Mouse (Mus musculus) ovary, adult 2 months (tissue): ENCODE results near the gene Mup1. TPM values are rescaled to one million over a fixed set of nuclear protein-coding genes. Genes with fewer than 3 reads are reported as not detected.

ENCODE experiments used
- polyA plus RNA-seq: library from polyadenylated mRNA; depleted of rRNA; stranded (reverse); fragments of >200 nt; gene quantifications from 2 replicates; pipeline ENCODE4 v1.2.3, GENCODE M21; 2012; rRNA removed

Mup1 gene
- not detected in 2 replicates for polyA plus RNA-seq

GRCm38 (mm10) chr4:60501860-60502259, at the start of gene Mup1:
Gene Mup1, minus strand, starts transcription at chr4:60501960.

Other genes starting within 250 kb of the Mup1 start
- gene Mup9, start 80.0 kb downstream of the Mup1 start, polyA plus RNA-seq: not detected in 2 replicates
- gene Mup10, start 80.2 kb upstream of the Mup1 start, polyA plus RNA-seq: not detected in 2 replicates
- gene Mup11, start 160.5 kb upstream of the Mup1 start, polyA plus RNA-seq: not detected in 2 replicates
- not detected in 2 replicates for gene Mup12, start 239.4 kb upstream of the Mup1 start, polyA plus RNA-seq